Mouse (Mus musculus) lung, embryonic 15.5 days (tissue): ENCODE data around the gene Gm973. TPM values are rescaled to one million over a fixed set of nuclear protein-coding genes. Genes with fewer than 3 reads are reported as not detected.

Experiments used
- ATAC-seq: fragments of 200-750 bp; cut with Nextera tagmentation; 2 replicates; pipeline ENCODE4 v1.8.0; 2017; ENCODE audit warnings: moderate number of reproducible peaks, borderline replicate concordance; ENCODE audit not compliant: low FRiP score, low TSS enrichment; ENCODE audit errors: extremely low read depth
- H3K27ac ChIP-seq: fragments of 300-500 bp; sonication (generic); 2 replicates; pipeline ENCODE4 v1.5.1; 2015; ENCODE audit warnings: moderate library complexity, mild to moderate bottlenecking, inconsistent platforms
- H3K27me3 ChIP-seq: fragments of 300-500 bp; sonication (generic); 2 replicates; pipeline ENCODE4 v1.6.1; 2015; ENCODE audit warnings: inconsistent platforms
- H3K36me3 ChIP-seq: fragments of 300-500 bp; sonication (generic); 2 replicates; pipeline ENCODE4 v1.6.1; 2015; ENCODE audit warnings: inconsistent platforms
- H3K4me1 ChIP-seq: fragments of 300-500 bp; sonication (generic); 2 replicates; pipeline ENCODE4 v1.6.1; 2015; ENCODE audit warnings: inconsistent platforms
- H3K4me2 ChIP-seq: fragments of 300-500 bp; sonication (generic); 2 replicates; pipeline ENCODE4 v1.6.1; 2015; ENCODE audit warnings: inconsistent platforms, mild to moderate bottlenecking, moderate library complexity
- H3K4me3 ChIP-seq: fragments of 300-500 bp; sonication (generic); 2 replicates; pipeline ENCODE4 v1.5.1; 2015; ENCODE audit warnings: mild to moderate bottlenecking, inconsistent platforms
- H3K9ac ChIP-seq: fragments of 300-500 bp; sonication (generic); 2 replicates; pipeline ENCODE4 v1.6.1; 2015; ENCODE audit warnings: inconsistent platforms
- H3K9me3 ChIP-seq: fragments of 300-500 bp; sonication (generic); 2 replicates; pipeline ENCODE4 v1.6.1; 2016; ENCODE audit warnings: inconsistent platforms
- WGBS: fragments of 180-500 bp; shearing (Covaris S2); methylation state at CpG from one replicate; pipeline ENCODE4 v1.1.7; 2015; 5-methylcytosine and 5-hydroxymethylcytosine counted together
- polyA plus RNA-seq: library from polyadenylated mRNA; unstranded; fragments of >200 nt; fragmentation: Nextera tagmentation; extraction: Ambion mirVana; gene quantifications from 2 replicates; pipeline ENCODE4 v1.2.1, GENCODE M21; 2015

Gene Gm973
- polyA plus RNA-seq, 1 experiment from 2014 or later: 0.86 TPM

DNA sequence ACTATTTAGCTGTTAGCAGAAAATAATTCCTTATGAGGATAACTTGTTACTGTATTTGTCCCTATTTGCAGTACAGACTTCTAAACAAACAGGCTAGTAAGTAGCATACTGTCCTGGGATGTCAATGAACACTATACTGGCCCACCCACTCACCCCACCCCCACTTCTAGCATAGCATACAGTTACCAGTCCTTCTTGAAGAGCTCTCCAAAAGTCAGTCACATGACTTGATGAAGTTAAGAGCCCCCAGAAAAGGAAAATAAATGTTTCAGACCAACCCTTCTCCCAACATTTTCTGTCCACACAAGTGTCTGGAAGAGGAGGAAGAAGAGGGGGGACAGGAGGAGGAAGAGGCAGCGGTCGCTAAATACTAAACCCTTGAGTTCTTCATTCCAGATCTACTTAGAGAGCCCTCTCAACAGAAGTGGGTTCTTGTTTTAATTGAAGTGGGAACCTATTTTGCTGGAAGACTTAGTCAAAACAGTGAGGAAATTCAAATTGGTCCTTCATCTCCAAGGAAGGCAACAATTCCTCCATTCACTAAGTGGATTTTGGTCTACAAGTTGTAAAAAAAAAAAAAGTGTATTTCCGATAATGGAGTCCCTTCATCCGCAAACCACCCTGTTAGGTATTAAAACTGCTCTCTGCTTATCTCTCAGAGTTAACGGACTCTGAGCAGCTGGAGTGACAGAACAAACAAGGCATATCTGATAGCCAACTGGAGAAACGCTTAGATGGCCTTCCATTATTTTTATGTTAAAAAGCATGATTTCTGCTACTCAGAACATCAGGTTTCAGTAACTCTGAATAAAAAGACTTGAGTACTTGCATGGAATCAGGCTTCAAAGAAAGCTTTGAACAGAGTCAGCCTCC is 18.1 kb upstream of the Gm973 start:
- ATAC-seq: peak; percentile 68; the same call in 1 of the 2 replicates
- Histone ChIP-seq H3K9me3 (no peaks in the 10 kb centered on the region), H3K27me3 (no peaks in the 10 kb centered on the region), H3K27ac (peak overlapping the region; percentile 57), H3K4me2 (no peak overlapping the region), H3K36me3 (no peaks in the 10 kb centered on the region), H3K4me1 (peaks cover 15% of the 10 kb centered on the region), H3K9ac (no peak overlapping the region), H3K4me3 (no peak overlapping the region)
- 46% methylated on average over 6 of the region's 6 CpGs for WGBS

- Histone ChIP-seq H3K9ac (no peak overlapping the region), H3K9me3 (no peaks in the 10 kb centered on the region), H3K27me3 (no peaks in the 10 kb centered on the region), H3K27ac (peak overlapping the region; percentile 72; the same call in 1 of the 2 replicates), H3K36me3 (no peaks in the 10 kb centered on the region), H3K4me3 (no peak overlapping the region), H3K4me2 (no peak overlapping the region), H3K4me1 (peaks cover 18% of the 10 kb centered on the region)
- no peak for ATAC-seq
- WGBS: 76% methylated on average over 3 of the region's 3 CpGs
Measured at GRCm38 (mm10) chr1:59499327-59499726, 16.7 kb upstream of the Gm973 start.

GRCm38 (mm10) chr1:59502355-59502754 is 13.7 kb upstream of the Gm973 start:
- Histone ChIP-seq H3K27me3 (no peaks in the 10 kb centered on the region), H3K9ac (no peak overlapping the region), H3K4me3 (no peak overlapping the region), H3K27ac (no peak overlapping the region), H3K9me3 (no peaks in the 10 kb centered on the region), H3K36me3 (no peaks in the 10 kb centered on the region), H3K4me1 (peaks cover 8% of the 10 kb centered on the region), H3K4me2 (no peak overlapping the region)
- WGBS: 66% methylated on average over 2 of the region's 2 CpGs
- ATAC-seq: no peak

DNA sequence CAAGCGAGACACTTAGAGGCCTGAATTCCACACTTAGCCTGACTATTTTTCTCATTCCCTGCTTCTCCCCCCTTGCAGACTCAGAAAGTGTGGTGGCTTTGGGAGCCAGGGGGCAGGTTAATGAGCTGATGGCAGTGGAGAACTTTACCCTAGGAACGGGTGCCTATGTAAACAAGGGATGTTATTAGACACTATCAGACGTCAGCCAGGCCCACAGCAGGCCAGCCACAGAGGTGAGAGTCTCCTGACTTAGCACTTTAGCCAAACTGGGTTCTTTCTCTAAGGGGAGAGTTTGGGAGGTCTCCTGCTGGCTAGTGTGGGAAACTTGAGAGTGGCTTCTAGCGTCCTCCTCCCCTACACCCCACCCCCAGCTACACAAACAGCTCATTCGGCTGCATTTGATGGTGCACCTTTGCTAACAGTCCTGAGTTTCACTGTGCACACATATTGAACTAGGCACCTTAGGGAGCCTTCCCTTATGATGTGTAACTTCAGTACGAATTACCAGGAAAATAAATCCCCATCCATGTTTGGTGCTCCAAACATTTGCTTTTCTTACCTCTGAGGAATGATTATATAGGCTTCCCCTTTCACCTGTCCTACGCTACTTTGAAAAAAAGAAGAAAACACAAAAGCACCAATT is 12.3 kb upstream of the Gm973 start:
- ATAC-seq: no peak
- H3K9me3 ChIP-seq: no peaks in the 10 kb centered on the region
- no peak overlapping the region for H3K4me2 ChIP-seq
- no peak overlapping the region for H3K4me3 ChIP-seq
- WGBS: 41% methylated on average over 7 of the region's 7 CpGs
- H3K9ac ChIP-seq: no peak overlapping the region
- no peaks in the 10 kb centered on the region for H3K27me3 ChIP-seq
- H3K4me1 ChIP-seq: peaks cover 11% of the 10 kb centered on the region
- H3K36me3 ChIP-seq: no peaks in the 10 kb centered on the region
- H3K27ac ChIP-seq: no peak overlapping the region

DNA sequence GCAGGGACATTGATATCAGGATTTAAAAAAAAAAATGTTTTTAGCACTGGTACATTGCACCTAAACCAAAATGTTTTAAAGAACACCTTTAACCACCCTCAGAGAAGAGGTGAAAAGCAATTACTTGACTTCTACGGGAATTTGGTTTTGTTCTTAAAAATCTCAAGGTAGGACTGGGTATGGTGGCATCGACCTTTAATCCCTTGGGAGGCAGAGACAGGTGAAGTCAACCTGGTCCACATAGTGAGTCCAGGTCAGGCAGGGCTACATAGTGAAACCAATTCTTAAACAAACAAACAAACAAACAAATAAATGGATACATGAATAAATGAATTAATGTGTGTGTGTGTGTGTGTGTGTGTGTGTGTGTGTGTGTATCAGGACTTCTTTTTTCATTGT is 11.8 kb upstream of the Gm973 start:
- H3K9ac ChIP-seq: no peak overlapping the region
- 68% methylated on average over 2 of the region's 2 CpGs for WGBS
- no peak for ATAC-seq
- no peak overlapping the region for H3K4me2 ChIP-seq
- H3K27ac ChIP-seq: no peak overlapping the region
- no peaks in the 10 kb centered on the region for H3K36me3 ChIP-seq
- no peak overlapping the region for H3K4me3 ChIP-seq
- no peaks in the 10 kb centered on the region for H3K27me3 ChIP-seq
- no peaks in the 10 kb centered on the region for H3K9me3 ChIP-seq
- H3K4me1 ChIP-seq: peaks cover 15% of the 10 kb centered on the region

DNA sequence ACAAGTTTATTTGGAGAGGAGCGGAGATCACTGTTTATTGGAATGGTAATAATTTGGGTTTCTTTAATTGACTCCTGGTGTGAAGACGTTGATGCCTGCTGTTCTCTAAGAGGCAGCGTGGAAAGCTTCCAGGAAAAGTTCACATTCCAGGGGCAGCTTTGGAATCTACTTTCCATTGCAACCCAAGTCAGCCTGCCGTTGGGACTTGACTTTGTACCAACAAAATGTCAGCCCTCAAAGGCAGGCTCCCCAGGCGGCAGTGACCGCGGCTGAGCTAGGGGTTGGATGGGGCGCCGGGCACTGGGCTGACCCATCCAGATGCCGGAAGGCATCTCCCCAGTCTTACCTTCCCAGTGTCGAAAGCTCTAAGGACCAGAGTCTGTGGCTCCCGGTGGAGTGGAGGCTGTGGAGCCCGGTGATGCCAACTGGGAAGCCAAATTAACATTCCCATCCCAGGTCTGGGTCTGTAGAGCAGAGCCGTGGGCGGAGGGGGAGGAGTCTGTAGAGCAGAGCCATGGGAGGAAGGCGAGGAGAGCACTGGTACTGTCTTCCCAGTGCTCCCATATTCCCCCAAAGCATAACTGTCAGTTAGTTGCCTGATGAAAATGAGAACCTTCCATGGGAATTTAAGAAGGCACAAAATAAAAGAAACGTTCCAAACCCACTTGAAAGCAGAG is 7.5 kb upstream of the Gm973 start:
- 26% methylated on average over 17 of the region's 17 CpGs for WGBS
- H3K4me1 ChIP-seq: peaks cover 20% of the 10 kb centered on the region
- no peaks in the 10 kb centered on the region for H3K27me3 ChIP-seq
- H3K36me3 ChIP-seq: no peaks in the 10 kb centered on the region
- H3K27ac ChIP-seq: peak overlapping the region; percentile 74
- ATAC-seq: peak; percentile 76
- H3K4me2 ChIP-seq: peak overlapping the region; percentile 37
- no peaks in the 10 kb centered on the region for H3K9me3 ChIP-seq
- H3K4me3 ChIP-seq: no peak overlapping the region
- H3K9ac ChIP-seq: no peak overlapping the region

DNA sequence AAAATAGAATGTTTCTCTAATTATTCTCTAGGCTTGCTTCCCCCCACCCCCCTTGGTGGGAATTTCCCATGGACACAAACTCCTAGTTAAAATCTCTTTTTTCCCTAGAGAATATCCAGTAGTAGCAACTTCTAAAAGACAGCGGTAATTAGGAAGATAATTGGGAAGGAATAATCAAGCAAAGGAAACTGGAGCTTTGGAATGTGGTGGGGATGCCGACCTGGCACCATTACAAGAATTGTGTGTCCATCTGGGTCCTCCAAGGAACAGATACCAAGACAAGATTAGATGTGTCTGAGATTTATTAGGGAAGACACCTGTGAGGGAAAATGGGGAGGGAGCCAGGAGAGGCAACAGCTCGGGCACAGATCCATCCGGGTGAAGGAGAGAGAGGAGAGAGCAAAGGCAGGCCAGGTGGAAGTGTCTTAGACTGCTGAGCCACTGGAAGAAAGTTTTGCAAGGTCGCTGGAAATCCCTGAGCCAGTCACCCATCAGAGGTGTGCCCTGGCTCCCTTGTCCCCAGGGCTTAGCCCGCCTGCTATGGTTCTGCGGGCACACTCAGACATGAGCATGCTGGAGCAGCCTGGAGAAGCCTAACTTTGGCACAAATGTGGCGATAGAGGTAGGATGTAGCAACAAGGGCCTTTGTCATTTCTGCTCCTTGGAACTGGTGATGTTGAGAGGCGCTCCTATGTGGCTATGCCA is 4.3 kb upstream of the Gm973 start:
- 60% methylated on average over 9 of the region's 9 CpGs for WGBS
- peaks cover 37% of the 10 kb centered on the region for H3K4me1 ChIP-seq
- H3K27ac ChIP-seq: no peak overlapping the region
- no peak for ATAC-seq
- no peak overlapping the region for H3K4me2 ChIP-seq
- H3K9ac ChIP-seq: no peak overlapping the region
- no peaks in the 10 kb centered on the region for H3K9me3 ChIP-seq
- no peak overlapping the region for H3K4me3 ChIP-seq
- no peaks in the 10 kb centered on the region for H3K27me3 ChIP-seq
- H3K36me3 ChIP-seq: no peaks in the 10 kb centered on the region

- H3K4me1 ChIP-seq: peaks cover 46% of the 10 kb centered on the region
- ATAC-seq: no peak
- no peak overlapping the region for H3K4me2 ChIP-seq
- H3K36me3 ChIP-seq: no peaks in the 10 kb centered on the region
- H3K27me3 ChIP-seq: no peaks in the 10 kb centered on the region
- WGBS: 23% methylated on average over 11 of the region's 11 CpGs
- no peak overlapping the region for H3K27ac ChIP-seq
- no peak overlapping the region for H3K4me3 ChIP-seq
- H3K9me3 ChIP-seq: no peaks in the 10 kb centered on the region
- no peak overlapping the region for H3K9ac ChIP-seq
Measured at GRCm38 (mm10) chr1:59520226-59520837, 4.3 kb downstream of the Gm973 start.

DNA sequence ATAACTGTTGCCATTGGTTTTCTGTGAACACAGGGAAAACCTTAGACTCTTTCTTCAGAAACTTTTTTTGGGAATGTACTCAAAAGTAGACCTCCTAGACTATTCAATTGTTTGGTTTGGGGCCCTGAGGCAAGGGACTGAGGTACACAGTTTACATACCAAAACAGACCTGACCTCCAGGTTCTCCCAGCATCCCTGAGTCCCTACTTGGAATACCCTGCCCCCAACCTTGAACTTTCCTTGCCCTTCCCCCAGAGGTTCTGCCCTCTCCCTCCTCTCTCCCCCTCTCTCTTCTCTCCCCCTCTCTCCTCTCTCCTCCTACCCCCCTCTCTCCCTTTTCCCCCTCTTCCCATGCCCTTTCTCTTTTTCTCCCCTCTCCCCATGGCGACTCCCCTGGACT is 6.4 kb downstream of the Gm973 start:
- Histone ChIP-seq H3K27ac (no peak overlapping the region), H3K36me3 (no peaks in the 10 kb centered on the region), H3K4me2 (no peak overlapping the region), H3K27me3 (no peaks in the 10 kb centered on the region), H3K9me3 (no peaks in the 10 kb centered on the region), H3K4me3 (no peak overlapping the region), H3K4me1 (peaks cover 27% of the 10 kb centered on the region), H3K9ac (no peak overlapping the region)
- no peak for ATAC-seq
- WGBS: 55% methylated on average over 1 of the region's 1 CpGs

DNA sequence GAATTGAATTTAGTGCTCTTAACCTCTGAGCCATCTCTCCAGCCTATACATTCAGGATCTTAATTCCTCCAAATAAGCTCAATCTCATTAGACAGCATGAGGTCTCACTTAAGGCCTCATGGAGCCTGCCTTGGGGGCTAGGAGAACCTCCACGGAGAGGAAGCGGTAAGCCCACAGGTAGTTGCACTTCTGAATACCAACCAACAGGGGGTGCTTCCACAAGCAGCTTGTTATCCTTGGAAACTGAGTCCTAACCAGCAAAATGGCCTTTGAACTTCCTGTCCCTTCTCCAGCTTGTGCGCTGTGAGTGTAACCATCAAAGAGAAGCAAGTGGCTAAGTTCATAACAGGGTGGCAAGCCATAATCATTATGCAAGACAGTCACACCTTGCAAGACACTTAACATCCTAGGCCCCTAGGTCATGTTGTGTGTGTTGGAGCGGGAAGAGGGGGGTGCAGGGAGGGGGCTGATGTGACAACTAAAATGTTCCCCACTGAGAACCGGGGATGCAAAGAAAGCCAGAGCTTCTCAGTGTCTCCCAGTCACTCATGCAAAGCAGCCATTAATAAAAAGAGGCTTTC is 7.4 kb downstream of the Gm973 start:
- H3K27ac ChIP-seq: no peak overlapping the region

DNA sequence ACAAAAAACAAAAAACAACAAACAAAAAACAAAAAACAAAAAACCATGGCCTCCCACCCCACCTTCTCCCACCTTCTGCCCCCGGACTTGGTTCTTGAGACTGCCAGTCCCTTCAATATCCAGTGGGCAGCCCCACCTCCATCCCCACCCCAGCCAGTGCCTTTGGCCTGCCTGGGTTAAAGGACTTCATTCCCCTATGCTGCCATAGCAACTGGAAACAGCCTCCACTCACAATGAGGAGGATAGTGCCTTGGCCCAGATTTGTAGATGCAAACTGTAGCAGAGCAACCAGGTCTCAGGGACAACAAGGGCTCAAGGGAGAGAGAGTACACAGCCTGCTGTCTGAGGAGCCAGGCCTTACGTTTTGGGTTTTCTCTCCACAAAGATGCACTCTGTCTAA is 8.0 kb downstream of the Gm973 start:
- Histone ChIP-seq H3K4me1 (peaks cover 23% of the 10 kb centered on the region), H3K9me3 (no peaks in the 10 kb centered on the region), H3K4me3 (no peak overlapping the region), H3K27ac (0 out of 2 replicates have a peak overlapping the region, but pooled peaks have one; percentile 19), H3K4me2 (no peak overlapping the region), H3K9ac (no peak overlapping the region), H3K36me3 (no peaks in the 10 kb centered on the region), H3K27me3 (no peaks in the 10 kb centered on the region)
- 63% methylated on average over 2 of the region's 2 CpGs for WGBS
- ATAC-seq: no peak

More for the DNA sequence above, 7.4 kb downstream of the Gm973 start:
- ATAC-seq: no peak
- H3K4me2 ChIP-seq: no peak overlapping the region
- H3K36me3 ChIP-seq: no peaks in the 10 kb centered on the region
- H3K4me3 ChIP-seq: no peak overlapping the region
- H3K4me1 ChIP-seq: peaks cover 25% of the 10 kb centered on the region
- 77% methylated on average over 5 of the region's 5 CpGs for WGBS
- H3K9me3 ChIP-seq: no peaks in the 10 kb centered on the region
- no peaks in the 10 kb centered on the region for H3K27me3 ChIP-seq
- H3K9ac ChIP-seq: no peak overlapping the region
